Mouse (Mus musculus) C2C12 (cell line): Measurements from ENCODE around the gene Ms4a4a.

Experiments
- CEBPB ChIP-seq: IDR thresholded peaks from one replicate; pipeline ENCODE4 v1.6.1; 2011; ENCODE audit warnings: low read depth, mild to moderate bottlenecking, control low read depth, moderate library complexity
- CTCF ChIP-seq: IDR thresholded peaks from one replicate; pipeline ENCODE4 v1.5.1; 2011; ENCODE audit not compliant: control insufficient read depth, insufficient read depth, insufficient read length
- MAX ChIP-seq: IDR thresholded peaks from one replicate; pipeline ENCODE4 v1.6.1; 2011; ENCODE audit warnings: mild to moderate bottlenecking, control low read depth
- MYOD1 ChIP-seq: IDR thresholded peaks from one replicate; pipeline ENCODE4 v1.6.1; 2011; ENCODE audit warnings: low read depth; ENCODE audit not compliant: control insufficient read depth, insufficient read length
- MYOG ChIP-seq: IDR thresholded peaks from one replicate; pipeline ENCODE4 v1.6.1; 2011; ENCODE audit not compliant: control insufficient read depth, insufficient read length; ENCODE audit errors: extremely low read depth
- USF1 ChIP-seq: IDR thresholded peaks from one replicate; pipeline ENCODE4 v1.6.1; 2011; ENCODE audit warnings: low read depth, mild to moderate bottlenecking, control low read depth, moderate library complexity

GRCm38 (mm10) chr19:11335932-11336331, 39.4 kb upstream of the Ms4a4a start, which contains the start of gene Ms4a7:
- no peak for TF ChIP-seq CTCF
- TF ChIP-seq USF1 = no peak
- no peak for TF ChIP-seq CEBPB
- TF ChIP-seq MAX = no peak
- no peak for TF ChIP-seq MYOD1
- no peak for TF ChIP-seq MYOG
